Mouse (Mus musculus): Measurements from ENCODE around the gene Chst11. TPM values are rescaled to one million over a fixed set of nuclear protein-coding genes. Genes with fewer than 3 reads are reported as not detected.

The Chst11 gene
- polyA plus RNA-seq, 1 experiment: 12.6 TPM

DNA sequence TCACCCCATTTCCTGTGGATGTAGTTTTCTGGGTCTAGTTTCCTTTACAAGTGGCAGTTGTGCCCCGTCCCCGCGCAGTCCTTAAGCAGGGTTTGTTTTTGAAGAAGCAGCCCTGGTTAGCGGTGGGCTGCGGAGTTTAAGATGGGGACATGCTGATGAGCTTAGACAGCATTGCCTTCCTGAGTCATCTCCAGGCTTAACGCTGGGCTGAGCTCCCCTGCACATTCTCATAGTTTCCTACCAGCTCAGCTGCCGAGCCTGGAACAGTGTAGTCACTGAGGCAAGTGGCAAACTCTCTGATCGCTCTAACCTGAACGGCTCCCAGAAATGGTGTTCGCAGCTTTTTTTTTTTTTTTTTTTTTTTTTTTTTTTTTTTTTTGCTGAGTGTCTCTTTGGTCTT lies 109.0 kb downstream of the Chst11 start:
- TF ChIP-seq CTCF (IDR thresholded peaks at IDR 0.05; ENCODE audit: insufficient read depth, low read length) (no peak), POLR2A (IDR thresholded peaks at IDR 0.05; ENCODE audit: borderline replicate concordance, extremely low read depth, low read depth, low read length) (no peak)
- DNase-seq: no peak
- H3K4me3 ChIP-seq (replicated peaks; ENCODE audit: extremely low read depth, low read depth, low read length): no peak overlapping the region
- H3K4me1 ChIP-seq (ENCODE audit: control insufficient read depth, insufficient read depth, low read length): peaks cover 3% of the 10 kb centered on the region
- WGBS: 46% methylated on average over 10 of the region's 10 CpGs

DNA sequence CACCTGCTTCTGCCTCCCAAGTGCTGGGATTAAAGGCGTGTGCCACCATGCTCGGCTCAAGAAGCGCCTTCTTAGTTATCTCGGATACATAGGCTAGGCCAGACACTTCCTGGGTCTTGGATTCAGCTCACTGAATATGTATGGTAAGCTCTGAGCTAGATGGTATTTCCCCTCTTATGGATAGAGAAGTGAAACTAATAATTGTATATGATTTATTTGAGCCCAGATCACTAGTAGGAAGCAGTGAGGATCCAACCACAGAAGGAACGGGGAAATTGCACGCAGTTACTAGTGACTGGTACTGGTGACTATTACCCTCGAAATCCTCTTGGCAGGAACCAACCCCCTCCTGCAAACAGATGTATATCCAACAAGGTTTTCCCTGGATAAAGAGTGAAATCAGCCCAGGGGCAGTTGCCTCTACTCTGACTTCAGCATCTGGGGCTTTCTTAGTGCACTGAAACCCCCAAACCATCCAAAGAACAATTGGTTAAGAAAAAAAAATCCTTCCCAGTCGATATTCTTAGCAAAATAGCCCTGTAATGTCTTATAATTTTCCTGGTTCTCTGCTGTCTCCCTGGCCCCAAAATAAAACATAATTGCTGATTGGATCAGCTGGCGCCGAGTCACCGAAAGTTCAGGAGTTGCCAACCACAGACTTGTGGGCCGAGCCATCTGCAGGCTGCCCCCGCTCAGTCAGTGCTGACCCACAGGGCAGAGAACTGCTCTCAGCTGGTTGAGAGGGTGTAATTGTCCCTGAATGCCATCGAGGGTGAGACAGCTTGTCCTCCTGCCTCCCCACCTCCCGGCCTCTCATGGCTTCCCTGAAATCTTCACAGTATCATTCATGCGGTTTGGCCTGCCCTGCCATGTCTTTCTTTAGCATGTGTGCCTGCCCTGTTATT lies 109.8 kb downstream of the Chst11 start:
- 74% methylated on average over 16 of the region's 16 CpGs for WGBS
- Histone ChIP-seq H3K4me1 (ENCODE audit: control insufficient read depth, insufficient read depth, low read length) (peaks cover 3% of the 10 kb centered on the region), H3K4me3 (replicated peaks; ENCODE audit: extremely low read depth, low read depth, low read length) (no peak overlapping the region)
- no peak for DNase-seq
- no peak for TF ChIP-seq POLR2A (IDR thresholded peaks at IDR 0.05; ENCODE audit: borderline replicate concordance, extremely low read depth, low read depth, low read length)
- TF ChIP-seq CTCF (IDR thresholded peaks at IDR 0.05; ENCODE audit: insufficient read depth, low read length): no peak

DNA sequence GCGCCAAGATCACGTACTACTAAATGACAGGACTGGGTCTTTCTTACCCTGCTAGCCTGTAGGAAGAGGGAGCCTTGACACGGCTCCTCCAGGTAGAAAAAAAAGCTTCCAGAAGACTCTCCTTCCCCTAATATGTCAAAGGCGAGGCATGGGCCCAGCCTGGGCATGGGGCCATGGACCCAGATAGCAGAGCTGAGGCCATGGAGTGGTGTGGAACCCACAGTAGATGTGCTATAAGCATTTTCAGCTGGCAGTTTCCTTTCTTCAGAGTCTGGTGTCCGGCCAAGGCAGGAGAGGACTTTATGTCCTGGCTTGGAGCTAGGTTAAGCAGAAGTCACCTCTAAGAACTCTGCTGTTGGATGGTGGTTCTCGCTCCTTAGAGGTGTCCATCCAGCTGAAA lies 111.0 kb downstream of the Chst11 start:
- Histone ChIP-seq H3K4me1 (ENCODE audit: control insufficient read depth, insufficient read depth, low read length) (peaks cover 7% of the 10 kb centered on the region), H3K4me3 (replicated peaks; ENCODE audit: extremely low read depth, low read depth, low read length) (no peak overlapping the region)
- TF ChIP-seq POLR2A (IDR thresholded peaks at IDR 0.05; ENCODE audit: borderline replicate concordance, extremely low read depth, low read depth, low read length): no peak
- TF ChIP-seq CTCF (IDR thresholded peaks at IDR 0.05; ENCODE audit: insufficient read depth, low read length): no peak
- WGBS: 90% methylated on average over 6 of the region's 6 CpGs
- no peak for DNase-seq

GRCm38 (mm10) chr10:83098940-83099339 lies 113.6 kb downstream of the Chst11 start:
- 60% methylated on average over 10 of the region's 10 CpGs for WGBS
- no peak for TF ChIP-seq POLR2A (IDR thresholded peaks at IDR 0.05; ENCODE audit: borderline replicate concordance, extremely low read depth, low read depth, low read length)
- no peak for TF ChIP-seq CTCF (IDR thresholded peaks at IDR 0.05; ENCODE audit: insufficient read depth, low read length)
- DNase-seq: peak; percentile 25
- H3K4me1 ChIP-seq (ENCODE audit: control insufficient read depth, insufficient read depth, low read length): peaks cover 10% of the 10 kb centered on the region
- H3K4me3 ChIP-seq (replicated peaks; ENCODE audit: extremely low read depth, low read depth, low read length): no peak overlapping the region

- H3K4me1 ChIP-seq (ENCODE audit: control insufficient read depth, insufficient read depth, low read length): peaks cover 10% of the 10 kb centered on the region
- WGBS: 78% methylated on average over 3 of the region's 3 CpGs
- DNase-seq: no peak
- TF ChIP-seq POLR2A (IDR thresholded peaks at IDR 0.05; ENCODE audit: borderline replicate concordance, extremely low read depth, low read depth, low read length) (no peak), CTCF (IDR thresholded peaks at IDR 0.05; ENCODE audit: insufficient read depth, low read length) (no peak)
- no peak overlapping the region for H3K4me3 ChIP-seq (replicated peaks; ENCODE audit: extremely low read depth, low read depth, low read length)
Observed at GRCm38 (mm10) chr10:83099669-83100068, 114.4 kb downstream of the Chst11 start.

DNA sequence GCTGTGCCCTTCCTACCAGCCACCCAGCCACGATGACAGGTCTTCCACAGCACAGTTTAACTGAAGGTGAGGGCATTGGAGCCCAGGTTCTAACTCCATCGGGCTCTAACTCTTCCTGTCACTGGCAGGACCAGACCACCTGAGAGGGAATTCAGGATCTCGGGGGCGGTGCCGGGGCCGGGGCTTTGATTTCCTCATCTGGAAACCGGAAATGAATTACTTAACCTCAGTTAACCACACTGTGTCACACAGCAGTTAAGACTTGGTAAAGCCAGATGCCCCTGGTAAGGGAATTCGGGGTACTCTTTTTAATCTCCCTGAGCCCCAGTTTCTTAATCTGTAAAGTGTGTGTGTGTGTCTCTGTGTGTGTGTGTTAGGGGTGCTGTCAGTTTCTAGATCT lies 115.6 kb downstream of the Chst11 start:
- WGBS: 35% methylated on average over 8 of the region's 8 CpGs
- DNase-seq: no peak
- peaks cover 10% of the 10 kb centered on the region for H3K4me1 ChIP-seq (ENCODE audit: control insufficient read depth, insufficient read depth, low read length)
- no peak overlapping the region for H3K4me3 ChIP-seq (replicated peaks; ENCODE audit: extremely low read depth, low read depth, low read length)
- no peak for TF ChIP-seq POLR2A (IDR thresholded peaks at IDR 0.05; ENCODE audit: borderline replicate concordance, extremely low read depth, low read depth, low read length)
- TF ChIP-seq CTCF (IDR thresholded peaks at IDR 0.05; ENCODE audit: insufficient read depth, low read length): no peak

DNA sequence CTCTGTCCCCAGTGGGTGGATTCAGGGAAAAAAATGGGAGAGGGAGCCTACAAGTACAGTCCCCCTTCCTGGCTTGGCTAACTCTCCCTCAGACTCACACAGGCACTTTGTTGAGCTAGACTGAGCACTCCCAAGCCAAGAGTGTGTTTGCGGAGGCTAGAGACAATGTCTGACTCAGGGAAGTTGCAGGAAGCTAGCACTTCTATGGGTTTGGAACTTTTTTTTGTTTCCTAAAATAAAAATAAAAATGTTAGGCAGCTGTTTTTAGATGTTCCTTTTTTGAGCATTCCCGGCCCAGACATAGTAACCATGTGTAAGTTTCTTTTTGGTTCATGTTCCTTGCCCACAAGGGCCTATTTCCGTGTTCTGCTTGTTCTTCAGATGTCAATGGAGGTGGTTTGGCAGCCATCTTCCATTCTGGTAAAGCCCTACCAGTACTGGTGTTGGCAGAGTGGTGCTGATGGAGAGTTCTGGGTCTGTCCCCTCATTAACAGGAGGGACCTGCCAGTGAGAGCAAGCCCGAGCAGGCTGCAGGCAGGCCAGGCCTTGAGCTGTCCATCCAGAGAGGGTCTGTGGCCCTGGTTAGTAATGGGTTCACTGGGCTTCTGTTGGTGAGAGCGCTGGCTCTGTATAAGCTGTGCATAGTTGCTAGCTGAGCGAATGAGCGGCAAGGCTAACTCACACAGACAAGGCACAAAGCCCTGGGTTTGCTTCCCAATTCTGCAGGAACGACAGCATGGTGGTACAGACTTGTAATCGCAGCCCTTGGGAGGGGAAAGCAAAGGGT lies 116.3 kb downstream of the Chst11 start:
- TF ChIP-seq CTCF (IDR thresholded peaks at IDR 0.05; ENCODE audit: insufficient read depth, low read length): no peak
- no peak for TF ChIP-seq POLR2A (IDR thresholded peaks at IDR 0.05; ENCODE audit: borderline replicate concordance, extremely low read depth, low read depth, low read length)
- H3K4me3 ChIP-seq (replicated peaks; ENCODE audit: extremely low read depth, low read depth, low read length): no peak overlapping the region
- DNase-seq: no peak
- 83% methylated on average over 9 of the region's 9 CpGs for WGBS
- peaks cover 10% of the 10 kb centered on the region for H3K4me1 ChIP-seq (ENCODE audit: control insufficient read depth, insufficient read depth, low read length)

- TF ChIP-seq CTCF (IDR thresholded peaks at IDR 0.05; ENCODE audit: insufficient read depth, low read length): no peak
- no peak for TF ChIP-seq POLR2A (IDR thresholded peaks at IDR 0.05; ENCODE audit: borderline replicate concordance, extremely low read depth, low read depth, low read length)
- no peak for DNase-seq
- Histone ChIP-seq H3K4me3 (replicated peaks; ENCODE audit: extremely low read depth, low read depth, low read length) (no peak overlapping the region), H3K4me1 (ENCODE audit: control insufficient read depth, insufficient read depth, low read length) (peaks cover 10% of the 10 kb centered on the region)
- WGBS: 77% methylated on average over 15 of the region's 15 CpGs
Observed at GRCm38 (mm10) chr10:83102745-83103144, 117.4 kb downstream of the Chst11 start.

GRCm38 (mm10) chr10:83104221-83104620 lies 118.9 kb downstream of the Chst11 start:
- WGBS: 95% methylated on average over 8 of the region's 8 CpGs
- TF ChIP-seq CTCF (IDR thresholded peaks at IDR 0.05; ENCODE audit: insufficient read depth, low read length): no peak
- no peak for TF ChIP-seq POLR2A (IDR thresholded peaks at IDR 0.05; ENCODE audit: borderline replicate concordance, extremely low read depth, low read depth, low read length)
- no peak for DNase-seq
- Histone ChIP-seq H3K4me1 (ENCODE audit: control insufficient read depth, insufficient read depth, low read length) (peaks cover 7% of the 10 kb centered on the region), H3K4me3 (replicated peaks; ENCODE audit: extremely low read depth, low read depth, low read length) (no peak overlapping the region)
